Mouse (Mus musculus): ENCODE results near the gene Cgrrf1. TPM values are rescaled to one million over a fixed set of nuclear protein-coding genes. Genes with fewer than 3 reads are reported as not detected.

Cgrrf1 gene
- polyA plus RNA-seq, 1 experiment = not detected

DNA sequence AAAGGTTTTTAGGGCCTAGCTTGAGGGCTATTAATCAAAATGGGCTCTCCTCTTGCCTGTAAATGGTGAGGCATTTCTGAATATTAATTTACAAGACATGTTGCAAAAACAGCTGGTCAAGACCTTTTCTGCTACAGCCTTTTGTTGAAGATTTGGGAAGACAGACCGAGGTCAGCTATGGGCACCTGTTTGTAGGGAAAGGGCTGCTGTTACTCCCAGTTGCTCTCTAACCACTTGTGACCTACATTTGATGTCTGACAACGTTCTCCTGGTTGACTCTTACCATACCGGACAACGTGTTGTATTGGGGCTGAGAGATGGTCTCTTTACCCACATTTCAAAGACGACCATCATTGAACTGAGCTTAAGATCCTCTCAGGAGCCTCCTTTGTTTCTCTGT lies 66.0 kb downstream of the Cgrrf1 start:
- Histone ChIP-seq H3K27ac (ENCODE audit: insufficient read depth, low read depth, low read length) (no peak overlapping the region), H3K4me3 (ENCODE audit: insufficient read depth, low read depth, low read length) (no peak overlapping the region), H3K4me1 (ENCODE audit: control insufficient read depth, insufficient read depth, low read length) (0 out of 2 replicates have a peak, but pooled peaks cover 2% of the 10 kb centered on the region)
- 93% methylated on average over 5 of the region's 5 CpGs for WGBS
- TF ChIP-seq CTCF (IDR thresholded peaks at IDR 0.05; ENCODE audit: insufficient read depth, low read depth, low read length) = no peak
- no peak for TF ChIP-seq POLR2A (IDR thresholded peaks at IDR 0.05; ENCODE audit: insufficient read depth, low read depth, low read length)

DNA sequence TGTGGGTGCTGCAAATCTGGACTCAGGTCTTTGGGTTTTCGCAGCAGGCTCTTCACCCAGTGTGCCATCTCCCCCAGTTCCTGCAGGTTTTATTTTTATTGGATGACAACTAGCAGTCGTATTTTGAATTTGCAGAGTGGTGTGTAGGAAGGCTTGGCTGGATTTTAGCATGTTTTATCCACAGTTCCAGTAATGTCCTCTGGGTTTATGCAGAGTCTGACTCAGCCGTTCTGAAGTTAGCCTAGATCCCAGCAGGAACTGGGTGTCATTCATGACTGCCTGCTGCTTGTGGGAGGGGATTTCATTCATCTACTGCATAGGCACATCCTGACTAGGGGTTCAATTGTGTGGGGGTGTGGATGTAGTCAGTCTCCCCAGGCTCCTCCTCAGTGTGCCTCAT lies 66.7 kb downstream of the Cgrrf1 start:
- 39% methylated on average over 3 of the region's 3 CpGs for WGBS
- Histone ChIP-seq H3K4me3 (ENCODE audit: insufficient read depth, low read depth, low read length) (no peak overlapping the region), H3K27ac (ENCODE audit: insufficient read depth, low read depth, low read length) (no peak overlapping the region), H3K4me1 (ENCODE audit: control insufficient read depth, insufficient read depth, low read length) (0 out of 2 replicates have a peak, but pooled peaks cover 2% of the 10 kb centered on the region)
- TF ChIP-seq CTCF (IDR thresholded peaks at IDR 0.05; ENCODE audit: insufficient read depth, low read depth, low read length) = no peak
- TF ChIP-seq POLR2A (IDR thresholded peaks at IDR 0.05; ENCODE audit: insufficient read depth, low read depth, low read length) = no peak

DNA sequence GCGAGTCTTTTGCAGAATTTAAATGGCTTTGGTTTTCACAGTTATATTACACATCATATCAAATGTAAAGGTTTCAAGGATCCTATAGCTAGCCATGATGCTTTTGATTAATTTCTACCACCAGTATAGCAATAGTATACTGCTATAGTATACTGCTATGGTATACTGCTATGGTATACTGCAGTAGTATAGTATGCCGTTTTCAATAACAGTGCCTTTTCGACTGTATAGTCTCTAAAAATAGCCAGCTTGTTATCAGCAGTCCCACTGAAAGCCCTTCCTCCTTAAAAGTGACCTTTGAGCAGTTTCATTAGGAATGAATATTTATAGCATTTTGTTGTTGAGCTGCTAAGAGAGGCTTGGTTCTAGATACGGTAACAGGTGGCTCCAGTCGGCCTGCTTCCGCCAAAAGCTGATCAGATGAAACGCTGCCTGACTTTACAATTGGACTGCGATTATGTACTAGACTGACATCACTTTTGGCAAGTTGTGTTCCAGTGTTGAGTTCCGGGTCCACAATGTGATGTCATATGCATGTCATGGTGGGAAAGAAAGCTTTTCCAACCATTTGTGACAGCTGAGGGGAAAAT lies 70.7 kb downstream of the Cgrrf1 start:
- no peak overlapping the region for H3K27ac ChIP-seq (ENCODE audit: insufficient read depth, low read depth, low read length)
- TF ChIP-seq CTCF (IDR thresholded peaks at IDR 0.05; ENCODE audit: insufficient read depth, low read depth, low read length) (no peak), POLR2A (IDR thresholded peaks at IDR 0.05; ENCODE audit: insufficient read depth, low read depth, low read length) (no peak)
- H3K4me3 ChIP-seq (ENCODE audit: insufficient read depth, low read depth, low read length) = no peak overlapping the region
- peaks cover 4% of the 10 kb centered on the region; the same call in 1 of the 2 replicates for H3K4me1 ChIP-seq (ENCODE audit: control insufficient read depth, insufficient read depth, low read length)
- WGBS = 74% methylated on average over 9 of the region's 9 CpGs

Other genes with a start within 250 kb of the Cgrrf1 start
- not detected in 2 replicates for gene Cdkn3, start 71.6 kb upstream of the Cgrrf1 start, polyA plus RNA-seq (2012; ENCODE audit: insufficient read depth, insufficient read length, low replicate concordance, missing spikeins)
- not detected in 2 replicates for gene Cnih1, start 43.7 kb upstream of the Cgrrf1 start, polyA plus RNA-seq (2012; ENCODE audit: insufficient read depth, insufficient read length, low replicate concordance, missing spikeins)
- gene Gmfb, start 9.9 kb upstream of the Cgrrf1 start, polyA plus RNA-seq (2012; ENCODE audit: insufficient read depth, insufficient read length, low replicate concordance, missing spikeins) = 72.9 TPM in 1 of 2 replicates, not detected in the other
- gene Samd4, start 50.7 kb downstream of the Cgrrf1 start, polyA plus RNA-seq (2012; ENCODE audit: insufficient read depth, insufficient read length, low replicate concordance, missing spikeins) = not detected in 2 replicates

Measured in olfactory bulb, adult 2 months (tissue).